8 mouse cellular contexts compared by ENCODE assay signal in the genomic region with DNA sequence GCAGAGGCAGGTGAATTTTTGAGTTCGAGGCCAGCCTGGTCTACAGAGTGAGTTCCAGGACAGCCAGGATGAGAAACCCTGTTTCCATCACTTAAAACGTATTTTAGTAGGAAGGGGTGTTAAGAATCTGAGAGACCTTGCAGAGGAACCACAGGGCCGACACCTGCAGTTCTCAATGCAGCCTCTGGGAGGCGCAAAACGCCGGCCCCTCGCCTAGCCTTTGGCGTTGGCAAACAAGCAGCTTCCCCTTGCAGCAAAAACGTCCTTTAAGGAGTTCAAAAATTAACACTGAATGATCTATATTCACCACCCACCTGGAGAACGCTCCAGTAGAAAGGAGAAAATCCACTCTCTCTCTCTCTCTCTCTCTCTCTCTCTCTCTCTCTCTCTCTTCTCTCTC. TPM values are rescaled to one million over a fixed set of nuclear protein-coding genes. Genes with fewer than 3 reads are reported as not detected.
DNase-seq lines count a peak whose midpoint lies in the region; ATAC-seq and TF ChIP-seq lines count a peak whose summit lies in the region.
"Had no signal": no experiment of that assay in that cellular context is flagged by ENCODE, and none has a peak within 500 bp of the region (broad histone marks: within the 10 kb centered on the region; RNA-seq: fewer than 3 reads in every experiment).

No protein-coding gene starts in this region.

- no peak for ATAC-seq in heart, postnatal 0 days (ENCODE audit: insufficient read depth, low read depth)
- no peak for ATAC-seq in stomach, embryonic 16.5 days (ENCODE audit: insufficient read depth, low FRiP score)

- H3K27ac ChIP-seq in heart, postnatal 0 days (ENCODE audit: low read depth) = no peak overlapping the region
- no peak overlapping the region for H3K27ac ChIP-seq in stomach, embryonic 16.5 days (ENCODE audit: low read length)
- H3K27ac ChIP-seq: limb, embryonic 12.5 days had no signal

- no peak for TF ChIP-seq EP300 in heart, postnatal 0 days (IDR thresholded peaks at IDR 0.05; ENCODE audit: low read depth)

- peaks cover 12% of the 10 kb centered on the region; the same call in 1 of the 2 replicates for H3K27me3 ChIP-seq in heart, postnatal 0 days (ENCODE audit: control insufficient read depth, insufficient read depth, low read length)
- peaks cover 17% of the 10 kb centered on the region; the same call in 1 of the 2 replicates for H3K27me3 ChIP-seq in stomach, embryonic 16.5 days (ENCODE audit: control insufficient read depth, insufficient read depth, low read length)
- H3K27me3 ChIP-seq: limb, embryonic 12.5 days had no signal

- H3K4me3 ChIP-seq in heart, postnatal 0 days (ENCODE audit: low read depth, low read length) = no peak overlapping the region
- H3K4me3 ChIP-seq in stomach, embryonic 16.5 days (replicated peaks; ENCODE audit: low read length) = no peak overlapping the region

- H3K4me1 ChIP-seq in heart, postnatal 0 days (ENCODE audit: control insufficient read depth, insufficient read depth) = 0 out of 2 replicates have a peak, but pooled peaks cover 4% of the 10 kb centered on the region
- H3K4me1 ChIP-seq in stomach, embryonic 16.5 days (ENCODE audit: control insufficient read depth, insufficient read depth, low read length) = peaks cover 26% of the 10 kb centered on the region

- no peak overlapping the region for H3K9ac ChIP-seq in heart, postnatal 0 days (replicated peaks; ENCODE audit: low read depth, low read length)
- no peak overlapping the region for H3K9ac ChIP-seq in stomach, embryonic 16.5 days (ENCODE audit: low read length)

- peak; percentile 85 for TF ChIP-seq CTCF in heart, postnatal 0 days (IDR thresholded peaks at IDR 0.05; ENCODE audit: low read depth)

- no peaks in the 10 kb centered on the region for H3K36me3 ChIP-seq in heart, postnatal 0 days (replicated peaks; ENCODE audit: control insufficient read depth, insufficient read depth, low read length)
- H3K36me3 ChIP-seq in stomach, embryonic 16.5 days (ENCODE audit: control insufficient read depth, insufficient read depth, low read length) = no peaks in the 10 kb centered on the region
- H3K36me3 ChIP-seq: limb, embryonic 12.5 days had no signal

- H3K4me2 ChIP-seq in heart, postnatal 0 days (ENCODE audit: low read depth, low read length) = peak overlapping the region; percentile 78
- H3K4me2 ChIP-seq in stomach, embryonic 16.5 days (ENCODE audit: low read depth, low read length) = peak overlapping the region; percentile 96; the same call in 1 of the 2 replicates

- WGBS in heart, postnatal 0 days = 16% methylated on average over 10 of the region's 10 CpGs
- 15% methylated on average over 10 of the region's 10 CpGs for WGBS in stomach, embryonic 16.5 days

- no peaks in the 10 kb centered on the region for H3K9me3 ChIP-seq in heart, postnatal 0 days (replicated peaks; ENCODE audit: control insufficient read depth, low read length)
- H3K9me3 ChIP-seq in stomach, embryonic 16.5 days (replicated peaks; ENCODE audit: control insufficient read depth, low read length) = no peaks in the 10 kb centered on the region
- H3K9me3 ChIP-seq: limb, embryonic 12.5 days had no signal

- DNase-seq in ES-CJ7 (ENCODE audit: low read depth, low spot score) = peak; percentile 50
- DNase-seq in adrenal gland, adult (ENCODE audit: inconsistent age in 2 of 2, low spot score in 1 of 2) = peak; percentile 76 to 90
- peak; percentile 70 for DNase-seq in embryo, embryonic 11 days
- peak; percentile 60 for DNase-seq in heart, postnatal 0 days (ENCODE audit: low spot score)
- peak; percentile 37 to 53 for DNase-seq in left cerebral cortex, postnatal 36 days (ENCODE audit: low spot score in 2 of 2)
- peak; percentile 88 for DNase-seq in naive thymus-derived CD4-positive, alpha-beta T cell, adult 2 months (ENCODE audit: low read depth)

- intact Hi-C loops in left cerebral cortex, postnatal 36 days (cut with DNase I) = loop anchor here (5.0 kb wide), 2 partner anchors 88 to 248 kb away; no protein-coding TSS in a partner anchor

RNA-seq across cellular contexts. Expression of gene Gadd45g, which starts 1.8 kb away (rescaled TPM):
- total RNA-seq in heart, postnatal 0 days (2014; rRNA removed; ENCODE audit: low replicate concordance) = 18.7 and 30.4 TPM in 2 replicates
- polyA plus RNA-seq in heart, postnatal 0 days (2015; fragmentation: Nextera tagmentation; extraction: Ambion mirVana) = 33.2 and 46.6 TPM in 2 replicates
- 10 to 100 TPM; 11.0 to 24.6 TPM for total RNA-seq in left cerebral cortex, postnatal 36 days (2021)
- polyA plus RNA-seq in stomach, embryonic 16.5 days (2015; fragmentation: Nextera tagmentation; extraction: Ambion mirVana) = 41.4 and 44.0 TPM in 2 replicates

RNA-seq across cellular contexts. Expression of gene Sema4d, which starts 51.1 kb away (rescaled TPM):
- 11.6 and 12.6 TPM in 2 replicates for total RNA-seq in heart, postnatal 0 days (2014; rRNA removed; ENCODE audit: low replicate concordance)
- 16.7 and 18.2 TPM in 2 replicates for polyA plus RNA-seq in heart, postnatal 0 days (2015; fragmentation: Nextera tagmentation; extraction: Ambion mirVana)
- 10 to 100 TPM; 91.0 to 94.2 TPM for total RNA-seq in left cerebral cortex, postnatal 36 days (2021)
- polyA plus RNA-seq in stomach, embryonic 16.5 days (2015; fragmentation: Nextera tagmentation; extraction: Ambion mirVana) = 11.5 and 14.1 TPM in 2 replicates
